Mouse (Mus musculus) myocyte (in vitro differentiated cells): Measurements from ENCODE around the gene Dis3l2. TPM values are rescaled to one million over a fixed set of nuclear protein-coding genes. Genes with fewer than 3 reads are reported as not detected.
A peak's percentile ranks its signal among the peaks of the same experiment; 100 is the strongest.

ENCODE experiments used
- H3K27me3 ChIP-seq: one replicate; pipeline ENCODE4 v1.6.1; 2011; ENCODE audit not compliant: control insufficient read depth, insufficient read depth, insufficient read length
- H3K36me3 ChIP-seq: one replicate; pipeline ENCODE4 v1.6.1; 2011; ENCODE audit not compliant: control insufficient read depth, insufficient read depth
- H3K4me2 ChIP-seq: one replicate; pipeline ENCODE4 v1.6.1; 2011; ENCODE audit warnings: low read depth, control low read depth
- H3K4me3 ChIP-seq: one replicate; pipeline ENCODE4 v1.5.1; 2011; ENCODE audit warnings: mild to moderate bottlenecking, control low read depth, moderate library complexity
- H3K79me2 ChIP-seq: one replicate; pipeline ENCODE4 v1.6.1; 2011; ENCODE audit not compliant: control insufficient read depth, insufficient read depth
- H3ac ChIP-seq: one replicate; pipeline ENCODE4 v1.6.1; 2011; ENCODE audit not compliant: control insufficient read depth, insufficient read length
- CEBPB ChIP-seq: IDR thresholded peaks from 2 replicates; pipeline ENCODE4 v1.6.1; 2011; ENCODE audit warnings: mild to moderate bottlenecking, moderate library complexity; ENCODE audit not compliant: poor library complexity, insufficient read depth, severe bottlenecking
- E2F4 ChIP-seq: IDR thresholded peaks from one replicate; pipeline ENCODE4 v1.6.1; 2011; ENCODE audit warnings: mild to moderate bottlenecking, control low read depth, moderate library complexity; ENCODE audit not compliant: insufficient read depth
- MAX ChIP-seq: IDR thresholded peaks from one replicate; pipeline ENCODE4 v1.6.1; 2011; ENCODE audit warnings: low read depth, mild to moderate bottlenecking, control low read depth
- MYOD1 ChIP-seq, 3 experiments: IDR thresholded peaks; one replicate each; pipeline ENCODE4 v1.6.1; 2011; ENCODE audit warnings: control low read depth in 2 of 3, low read depth in 2 of 3, mild to moderate bottlenecking in 2 of 3, moderate library complexity in 1 of 3; ENCODE audit not compliant: insufficient read length in 2 of 3, control insufficient read depth in 1 of 3
- MYOG ChIP-seq, 3 experiments: IDR thresholded peaks; one replicate each; pipeline ENCODE4 v1.6.1; 2011; ENCODE audit warnings: control low read depth in 2 of 3, low read depth in 2 of 3, mild to moderate bottlenecking in 2 of 3; ENCODE audit not compliant: insufficient read length in 2 of 3, control insufficient read depth in 1 of 3, insufficient read depth in 1 of 3
- POLR2A ChIP-seq: IDR thresholded peaks from one replicate; pipeline ENCODE4 v1.6.1; 2011; ENCODE audit warnings: low read depth, mild to moderate bottlenecking, control low read depth, moderate library complexity; ENCODE audit not compliant: insufficient read length
- POLR2AphosphoS2 ChIP-seq: IDR thresholded peaks from one replicate; pipeline ENCODE4 v1.6.1; 2011; ENCODE audit warnings: low read depth, control low read depth; ENCODE audit not compliant: insufficient read length
- REST ChIP-seq: IDR thresholded peaks from one replicate; pipeline ENCODE4 v1.6.1; 2011; ENCODE audit warnings: mild to moderate bottlenecking, control low read depth, moderate library complexity; ENCODE audit not compliant: insufficient read depth, insufficient read length
- SRF ChIP-seq: IDR thresholded peaks from one replicate; pipeline ENCODE4 v1.6.1; 2011; ENCODE audit warnings: low read depth; ENCODE audit not compliant: control insufficient read depth, insufficient read length
- TCF12 ChIP-seq: IDR thresholded peaks from one replicate; pipeline ENCODE4 v1.6.1; 2011; ENCODE audit warnings: mild to moderate bottlenecking, control low read depth; ENCODE audit not compliant: poor library complexity, insufficient read depth, severe bottlenecking
- TCF3 ChIP-seq: IDR thresholded peaks from one replicate; pipeline ENCODE4 v1.6.1; 2011; ENCODE audit warnings: low read depth, control low read depth; ENCODE audit not compliant: insufficient read length
- USF1 ChIP-seq: IDR thresholded peaks from one replicate; pipeline ENCODE4 v1.6.1; 2011; ENCODE audit warnings: low read depth, mild to moderate bottlenecking, control low read depth, moderate library complexity
- polyA plus RNA-seq: library from polyadenylated mRNA; unstranded; fragments of >200 nt; fragmentation: generic; extraction: Trizol; gene quantifications from one replicate; pipeline ENCODE4 v1.2.1, GENCODE M21; 2012; ENCODE audit warnings: missing spikeins

Gene Dis3l2
- polyA plus RNA-seq, 1 experiment: 13.7 TPM

GRCm38 (mm10) chr1:87008211-87008610 lies 304.6 kb downstream of the Dis3l2 start:
- Histone ChIP-seq H3K27me3 (no peaks in the 10 kb centered on the region), H3K79me2 (no peaks in the 10 kb centered on the region), H3K4me3 (no peak overlapping the region), H3ac (no peak overlapping the region), H3K4me2 (no peak overlapping the region), H3K36me3 (no peaks in the 10 kb centered on the region)
- no peak for TF ChIP-seq MYOD1 (IDR thresholded peaks at IDR 0.05; ENCODE audit: control insufficient read depth in 1 of 3, insufficient read length in 2 of 3, low read depth in 2 of 3)
- no peak for TF ChIP-seq USF1
- no peak for TF ChIP-seq POLR2AphosphoS2
- no peak for TF ChIP-seq REST
- no peak for TF ChIP-seq TCF3
- TF ChIP-seq MYOG (IDR thresholded peaks at IDR 0.05; ENCODE audit: control insufficient read depth in 1 of 3, insufficient read depth in 1 of 3, insufficient read length in 2 of 3, low read depth in 2 of 3): no peak
- no peak for TF ChIP-seq CEBPB
- no peak for TF ChIP-seq TCF12
- no peak for TF ChIP-seq MAX
- TF ChIP-seq SRF: no peak
- no peak for TF ChIP-seq POLR2A
- TF ChIP-seq E2F4: no peak

- H3K27me3 ChIP-seq: no peaks in the 10 kb centered on the region
- TF ChIP-seq SRF: no peak
- TF ChIP-seq MYOD1 (IDR thresholded peaks at IDR 0.05; ENCODE audit: control insufficient read depth in 1 of 3, insufficient read length in 2 of 3, low read depth in 2 of 3): no peak
- no peak for TF ChIP-seq MAX
- no peak for TF ChIP-seq USF1
- no peak overlapping the region for H3K4me2 ChIP-seq
- no peaks in the 10 kb centered on the region for H3K79me2 ChIP-seq
- no peak overlapping the region for H3K4me3 ChIP-seq
- H3ac ChIP-seq: no peak overlapping the region
- no peaks in the 10 kb centered on the region for H3K36me3 ChIP-seq
These were observed 305.5 kb downstream of the Dis3l2 start for GRCm38 (mm10) chr1:87009156-87009555.

GRCm38 (mm10) chr1:87010629-87011330 lies 307.2 kb downstream of the Dis3l2 start:
- H3ac ChIP-seq: no peak overlapping the region
- H3K4me3 ChIP-seq: no peak overlapping the region
- H3K4me2 ChIP-seq: no peak overlapping the region
- TF ChIP-seq POLR2A: no peak
- no peak for TF ChIP-seq MYOG (IDR thresholded peaks at IDR 0.05; ENCODE audit: control insufficient read depth in 1 of 3, insufficient read depth in 1 of 3, insufficient read length in 2 of 3, low read depth in 2 of 3)
- no peaks in the 10 kb centered on the region for H3K79me2 ChIP-seq
- H3K27me3 ChIP-seq: no peaks in the 10 kb centered on the region
- H3K36me3 ChIP-seq: no peaks in the 10 kb centered on the region

DNA sequence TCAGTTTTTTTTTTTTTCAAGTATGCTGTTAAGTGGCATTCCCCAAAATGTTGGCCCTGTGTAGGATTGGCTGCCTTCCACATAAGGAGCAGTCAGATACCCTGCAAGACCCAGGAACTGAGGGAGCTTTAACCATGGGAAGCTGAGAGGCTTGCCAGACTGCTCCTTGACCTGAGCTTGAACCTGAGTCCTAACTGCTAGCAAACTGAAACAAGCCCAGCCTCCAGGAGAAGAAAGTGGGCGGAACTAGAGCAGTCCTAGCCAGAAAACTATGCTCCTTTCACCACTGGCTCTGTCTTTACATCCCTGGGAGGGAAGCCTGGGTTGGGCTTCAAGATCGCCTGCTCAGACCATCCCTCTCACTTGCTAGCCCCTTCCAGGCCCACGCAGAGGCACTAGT lies 308.1 kb downstream of the Dis3l2 start:
- no peak overlapping the region for H3K4me2 ChIP-seq
- no peak for TF ChIP-seq POLR2A
- no peak for TF ChIP-seq SRF
- TF ChIP-seq TCF3: no peak
- TF ChIP-seq MAX: no peak
- no peak for TF ChIP-seq TCF12
- no peak for TF ChIP-seq MYOG (IDR thresholded peaks at IDR 0.05; ENCODE audit: control insufficient read depth in 1 of 3, insufficient read depth in 1 of 3, insufficient read length in 2 of 3, low read depth in 2 of 3)
- no peak for TF ChIP-seq USF1
- TF ChIP-seq MYOD1 (IDR thresholded peaks at IDR 0.05; ENCODE audit: control insufficient read depth in 1 of 3, insufficient read length in 2 of 3, low read depth in 2 of 3): no peak
- no peak for TF ChIP-seq POLR2AphosphoS2
- H3ac ChIP-seq: no peak overlapping the region
- H3K79me2 ChIP-seq: no peaks in the 10 kb centered on the region
- H3K27me3 ChIP-seq: no peaks in the 10 kb centered on the region
- H3K4me3 ChIP-seq: no peak overlapping the region
- no peaks in the 10 kb centered on the region for H3K36me3 ChIP-seq

DNA sequence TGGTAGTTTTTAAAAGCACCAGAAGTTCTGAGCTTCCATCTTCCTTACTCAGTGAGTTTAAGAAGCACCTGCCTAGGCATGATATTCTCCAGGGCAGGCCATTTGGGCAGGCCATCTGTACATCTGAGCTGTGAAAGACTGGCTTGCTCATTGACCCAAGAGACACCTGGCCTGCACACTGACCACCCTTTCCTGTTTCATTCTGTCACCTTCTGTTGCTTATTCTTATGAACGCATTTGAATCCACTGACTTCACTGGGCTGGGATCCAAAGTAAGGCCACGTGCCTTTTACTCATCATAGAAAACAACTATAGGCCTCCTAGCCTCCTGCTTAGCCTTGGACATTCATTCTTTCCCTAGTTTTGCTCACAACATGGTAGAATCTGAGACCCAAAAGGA lies 309.0 kb downstream of the Dis3l2 start:
- H3K36me3 ChIP-seq: no peaks in the 10 kb centered on the region
- no peak overlapping the region for H3K4me2 ChIP-seq
- no peak overlapping the region for H3ac ChIP-seq
- no peak for TF ChIP-seq TCF12
- TF ChIP-seq USF1: peak; percentile 27
- H3K79me2 ChIP-seq: no peaks in the 10 kb centered on the region
- H3K27me3 ChIP-seq: no peaks in the 10 kb centered on the region
- H3K4me3 ChIP-seq: no peak overlapping the region
